Mouse (Mus musculus) liver, embryonic 12.5 days (tissue): ENCODE measurements around the gene Laptm4a. TPM values are rescaled to one million over a fixed set of nuclear protein-coding genes. Genes with fewer than 3 reads are reported as not detected.

ENCODE experiments used
- ATAC-seq: fragments of 200-750 bp; cut with Nextera tagmentation; 2 replicates; pipeline ENCODE4 v1.8.0; 2017; ENCODE audit warnings: moderate number of reproducible peaks, mild to moderate bottlenecking, moderate library complexity
- H3K27ac ChIP-seq: fragments of 300-500 bp; sonication (generic); 2 replicates; pipeline ENCODE4 v1.5.1; 2016; ENCODE audit warnings: mild to moderate bottlenecking
- H3K27me3 ChIP-seq: fragments of 300-500 bp; sonication (generic); replicated peaks from 2 replicates; pipeline ENCODE4 v1.6.1; 2016; ENCODE audit warnings: mild to moderate bottlenecking, moderate library complexity
- H3K36me3 ChIP-seq: fragments of 300-500 bp; sonication (generic); 2 replicates; pipeline ENCODE4 v1.6.1; 2016; ENCODE audit warnings: mild to moderate bottlenecking, moderate library complexity
- H3K4me1 ChIP-seq: fragments of 300-500 bp; sonication (generic); 2 replicates; pipeline ENCODE4 v1.6.1; 2016
- H3K4me2 ChIP-seq: fragments of 300-500 bp; sonication (generic); 2 replicates; pipeline ENCODE4 v1.6.1; 2016; ENCODE audit warnings: mild to moderate bottlenecking, moderate library complexity
- H3K4me3 ChIP-seq: fragments of 300-500 bp; sonication (generic); 2 replicates; pipeline ENCODE4 v1.5.1; 2016; ENCODE audit warnings: mild to moderate bottlenecking, moderate library complexity
- H3K9ac ChIP-seq: fragments of 300-500 bp; sonication (generic); 2 replicates; pipeline ENCODE4 v1.6.1; 2016; ENCODE audit warnings: mild to moderate bottlenecking, moderate library complexity
- H3K9me3 ChIP-seq: fragments of 300-500 bp; sonication (generic); replicated peaks from 2 replicates; pipeline ENCODE4 v1.6.1; 2016; ENCODE audit warnings: mild to moderate bottlenecking, moderate library complexity
- WGBS: fragments of 180-500 bp; shearing (Covaris S2); methylation state at CpG from one replicate; pipeline ENCODE4 v1.1.7; 2016; ENCODE audit not compliant: insufficient replicate concordance; 5-methylcytosine and 5-hydroxymethylcytosine counted together
- polyA plus RNA-seq: library from polyadenylated mRNA; unstranded; fragments of >200 nt; fragmentation: Nextera tagmentation; extraction: Ambion mirVana; gene quantifications from 2 replicates; pipeline ENCODE4 v1.2.1, GENCODE M21; 2016

Laptm4a gene
- polyA plus RNA-seq, 1 experiment from 2014 or later: 71.0 TPM

DNA sequence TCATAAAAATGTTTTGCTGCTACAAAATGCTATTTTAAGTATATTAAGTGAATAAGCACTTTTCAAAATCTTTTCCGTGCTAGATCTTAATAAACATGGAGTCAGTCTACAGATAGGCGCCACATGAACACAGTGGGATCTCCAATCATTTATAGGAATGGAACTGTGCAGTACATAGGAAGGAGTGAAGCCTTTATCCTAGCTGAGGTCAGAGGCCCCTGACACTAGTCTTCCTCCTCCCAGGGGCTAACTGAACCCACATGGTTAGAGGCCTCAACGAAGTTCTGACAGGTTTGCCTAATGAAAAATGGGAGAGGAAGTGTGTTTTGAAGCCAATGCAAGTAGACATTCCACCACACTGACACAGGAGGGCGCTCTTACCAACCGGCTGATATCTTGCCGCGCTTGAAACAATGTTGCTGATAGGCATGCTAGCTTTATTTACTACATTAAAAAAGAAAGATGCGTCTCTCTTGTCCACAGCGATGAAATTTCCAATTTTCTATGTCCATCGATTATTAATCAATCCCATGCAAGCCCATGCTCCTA is 32.3 kb upstream of the Laptm4a start:
- ATAC-seq: no peak
- H3K4me2 ChIP-seq: no peak overlapping the region
- no peaks in the 10 kb centered on the region for H3K9me3 ChIP-seq
- H3K27me3 ChIP-seq: peaks cover 32% of the 10 kb centered on the region
- no peak overlapping the region for H3K9ac ChIP-seq
- peaks cover 13% of the 10 kb centered on the region for H3K4me1 ChIP-seq
- 18% methylated on average over 10 of the region's 10 CpGs for WGBS
- no peaks in the 10 kb centered on the region for H3K36me3 ChIP-seq
- no peak overlapping the region for H3K4me3 ChIP-seq
- H3K27ac ChIP-seq: no peak overlapping the region

DNA sequence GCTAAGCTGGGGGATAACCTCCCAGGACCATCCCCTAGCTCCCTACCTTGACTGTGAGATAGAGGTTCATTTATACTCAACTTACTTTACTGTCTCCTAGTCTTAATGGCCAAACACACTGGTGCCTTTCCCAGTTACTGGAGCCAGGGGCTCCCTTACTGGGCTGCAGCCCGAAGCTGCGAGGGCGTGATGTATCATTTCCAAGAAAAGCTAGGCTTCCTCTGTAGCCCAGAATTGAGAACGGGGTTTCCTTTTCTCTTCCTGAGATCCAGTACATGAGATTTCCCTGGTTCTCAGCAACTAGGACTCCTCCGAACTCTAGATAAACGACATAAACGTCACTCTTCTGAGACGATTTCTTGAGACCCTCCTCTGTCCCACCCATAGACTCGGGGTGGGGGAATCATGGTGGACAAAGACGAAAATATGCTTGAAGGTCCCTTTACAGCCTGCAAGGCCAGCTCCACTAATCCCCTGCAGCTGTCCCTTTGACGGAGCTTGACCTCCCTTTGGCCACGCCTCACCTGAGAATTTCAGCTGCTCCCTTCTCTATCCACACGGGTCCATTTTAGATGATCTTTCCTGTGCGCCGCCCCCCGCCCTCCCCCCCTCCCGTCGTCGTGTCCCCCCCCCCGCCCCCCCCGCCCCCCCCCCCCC is 28.5 kb upstream of the Laptm4a start:
- ATAC-seq: no peak
- Histone ChIP-seq H3K36me3 (no peaks in the 10 kb centered on the region), H3K27me3 (peaks cover 13% of the 10 kb centered on the region; the same call in 1 of the 2 replicates), H3K4me1 (no peaks in the 10 kb centered on the region), H3K9ac (no peak overlapping the region), H3K4me3 (no peak overlapping the region), H3K27ac (no peak overlapping the region), H3K9me3 (no peaks in the 10 kb centered on the region), H3K4me2 (peak overlapping the region; percentile 21; the same call in 1 of the 2 replicates)
- 39% methylated on average over 14 of the region's 21 CpGs for WGBS

DNA sequence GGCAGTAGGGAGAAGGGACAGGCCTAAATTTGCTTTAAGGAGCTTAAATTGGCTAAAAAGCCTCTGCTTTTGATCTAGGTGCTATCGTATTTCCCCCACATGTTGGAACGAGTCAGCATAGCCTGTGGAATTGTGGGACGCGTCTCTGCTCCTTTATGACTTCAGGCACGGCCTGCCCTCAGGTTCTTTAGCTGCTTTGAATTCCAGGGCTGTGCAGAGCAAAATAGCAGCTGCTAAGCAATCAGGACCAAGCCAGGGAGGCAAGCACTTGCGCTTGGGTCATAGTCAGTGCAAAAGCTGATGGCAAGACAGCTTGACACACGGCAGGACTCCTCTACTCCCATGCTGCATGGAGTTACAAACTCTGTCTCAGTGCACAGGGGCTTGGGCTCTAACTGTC is 24.3 kb upstream of the Laptm4a start:
- Histone ChIP-seq H3K4me2 (no peak overlapping the region), H3K4me1 (peaks cover 10% of the 10 kb centered on the region), H3K27ac (no peak overlapping the region), H3K9ac (no peak overlapping the region), H3K27me3 (peaks cover 9% of the 10 kb centered on the region; the same call in 1 of the 2 replicates), H3K4me3 (no peak overlapping the region), H3K9me3 (no peaks in the 10 kb centered on the region), H3K36me3 (no peaks in the 10 kb centered on the region)
- WGBS: 69% methylated on average over 7 of the region's 7 CpGs
- no peak for ATAC-seq

DNA sequence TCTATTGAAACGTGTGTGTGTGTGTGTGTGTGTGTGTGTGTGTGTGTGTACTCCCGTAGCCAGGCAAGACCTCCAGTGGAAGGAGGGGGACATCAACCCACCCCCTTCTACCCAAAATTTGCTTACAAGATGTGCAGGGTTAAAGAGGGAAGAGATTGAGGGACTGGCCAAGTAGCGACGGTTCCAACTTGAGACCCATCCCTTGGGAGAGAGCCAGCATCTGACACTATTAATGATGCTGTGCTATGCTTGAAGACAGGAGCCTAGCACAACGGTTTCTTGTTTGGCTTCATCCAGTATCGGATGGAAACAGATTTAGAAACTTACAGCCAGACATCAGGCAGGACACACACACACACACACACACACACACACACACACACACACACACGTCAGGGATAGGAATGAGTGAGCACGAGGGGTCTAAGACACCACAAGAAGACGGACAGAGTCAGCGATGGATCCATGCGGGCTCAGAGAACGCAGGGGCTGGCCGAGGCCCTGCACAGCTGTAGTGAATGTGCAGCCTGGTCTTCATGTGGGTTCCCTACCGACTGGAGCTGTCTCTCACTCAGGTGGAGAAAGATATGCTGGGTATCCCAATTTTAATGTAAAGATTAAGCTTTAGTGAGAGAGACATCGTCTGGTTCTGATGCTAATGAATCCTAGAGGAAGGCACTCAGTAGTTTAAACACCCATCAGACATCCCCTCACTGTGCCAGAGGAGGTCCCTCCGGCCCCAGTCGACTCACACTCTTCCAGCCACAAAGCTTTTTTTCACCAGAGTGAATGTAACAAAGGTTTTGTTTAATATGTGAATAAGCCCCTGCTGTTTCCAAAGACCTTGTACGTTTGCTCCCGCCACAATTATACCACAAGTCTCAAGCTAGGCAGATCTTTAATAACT is 22.3 kb upstream of the Laptm4a start:
- 66% methylated on average over 19 of the region's 19 CpGs for WGBS
- Histone ChIP-seq H3K4me1 (peaks cover 10% of the 10 kb centered on the region), H3K27me3 (no peaks in the 10 kb centered on the region; the same call in 1 of the 2 replicates), H3K4me3 (no peak overlapping the region), H3K9ac (no peak overlapping the region), H3K27ac (no peak overlapping the region), H3K9me3 (no peaks in the 10 kb centered on the region), H3K36me3 (no peaks in the 10 kb centered on the region), H3K4me2 (no peak overlapping the region)
- no peak for ATAC-seq

DNA sequence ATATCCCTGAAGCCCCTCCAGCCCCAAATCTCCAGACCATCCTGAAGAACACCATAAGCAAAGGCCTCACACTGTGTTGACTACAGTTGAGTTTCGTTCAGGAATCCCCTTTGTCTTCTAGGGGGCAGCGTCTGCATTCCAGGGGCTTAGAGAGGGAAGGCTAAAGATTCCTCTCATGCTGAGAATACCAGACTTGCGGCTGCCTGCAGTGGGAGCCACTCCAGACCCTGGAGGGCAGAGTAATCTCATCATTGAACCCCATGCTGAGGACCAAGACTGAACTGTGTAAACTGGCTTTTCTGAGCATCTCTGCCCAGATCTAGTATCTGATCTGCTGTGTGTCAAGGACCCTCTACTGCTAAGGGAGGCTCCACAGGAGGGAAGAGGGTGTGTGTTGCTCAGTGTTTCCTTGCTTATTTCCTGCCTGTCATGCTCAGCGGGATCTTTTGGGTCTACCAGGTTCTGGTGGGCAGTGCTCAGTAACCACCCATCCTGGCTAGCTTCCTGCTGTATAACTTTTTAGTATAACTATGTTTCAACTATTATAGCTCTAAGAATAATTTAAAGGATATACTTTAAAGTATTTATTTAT is 21.3 kb upstream of the Laptm4a start:
- Histone ChIP-seq H3K9me3 (no peaks in the 10 kb centered on the region), H3K9ac (no peak overlapping the region), H3K27ac (no peak overlapping the region), H3K4me1 (peaks cover 10% of the 10 kb centered on the region), H3K27me3 (no peaks in the 10 kb centered on the region; the same call in 1 of the 2 replicates), H3K36me3 (no peaks in the 10 kb centered on the region), H3K4me2 (no peak overlapping the region), H3K4me3 (no peak overlapping the region)
- ATAC-seq: no peak
- WGBS: 31% methylated on average over 4 of the region's 4 CpGs

DNA sequence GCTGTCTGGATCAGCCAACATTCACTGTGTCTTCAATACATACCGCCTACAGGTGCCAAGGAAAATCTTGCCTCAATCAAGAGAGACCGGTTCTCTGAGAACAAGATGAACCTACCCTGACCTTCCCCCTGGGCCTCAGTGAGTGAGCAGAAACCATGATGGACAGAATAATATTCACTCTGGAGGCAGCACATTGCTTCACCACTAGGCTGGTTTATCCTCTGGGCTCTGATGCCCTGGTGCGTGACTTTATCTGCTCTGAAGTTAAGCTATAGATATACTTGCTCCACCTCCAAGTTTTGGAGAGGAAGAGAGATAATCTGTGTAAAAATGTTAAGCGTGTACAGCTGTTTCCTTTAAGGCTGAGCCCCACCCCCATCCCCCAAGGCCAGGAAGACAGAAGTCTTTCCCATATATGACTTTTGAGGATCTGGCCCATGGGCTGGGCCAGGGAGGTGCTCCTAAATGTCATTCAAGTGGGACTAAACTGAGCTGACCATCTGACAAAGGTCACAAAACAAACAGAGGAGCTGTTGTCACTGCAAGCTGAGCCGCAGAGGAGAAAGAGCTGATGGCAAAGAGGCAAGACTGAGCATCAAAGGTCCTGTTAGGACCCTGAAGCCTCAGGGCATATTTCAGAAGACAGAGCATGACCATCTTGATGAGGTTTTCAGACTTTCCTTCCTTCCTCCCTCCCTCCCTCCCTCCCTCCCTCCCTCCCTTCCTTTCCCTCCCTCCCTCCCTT is 20.4 kb upstream of the Laptm4a start:
- Histone ChIP-seq H3K27me3 (no peaks in the 10 kb centered on the region; the same call in 1 of the 2 replicates), H3K36me3 (no peaks in the 10 kb centered on the region), H3K9ac (no peak overlapping the region), H3K27ac (no peak overlapping the region), H3K4me1 (peaks cover 10% of the 10 kb centered on the region), H3K9me3 (no peaks in the 10 kb centered on the region), H3K4me2 (no peak overlapping the region), H3K4me3 (no peak overlapping the region)
- peak; percentile 49; the same call in 1 of the 2 replicates for ATAC-seq
- 26% methylated on average over 5 of the region's 5 CpGs for WGBS

DNA sequence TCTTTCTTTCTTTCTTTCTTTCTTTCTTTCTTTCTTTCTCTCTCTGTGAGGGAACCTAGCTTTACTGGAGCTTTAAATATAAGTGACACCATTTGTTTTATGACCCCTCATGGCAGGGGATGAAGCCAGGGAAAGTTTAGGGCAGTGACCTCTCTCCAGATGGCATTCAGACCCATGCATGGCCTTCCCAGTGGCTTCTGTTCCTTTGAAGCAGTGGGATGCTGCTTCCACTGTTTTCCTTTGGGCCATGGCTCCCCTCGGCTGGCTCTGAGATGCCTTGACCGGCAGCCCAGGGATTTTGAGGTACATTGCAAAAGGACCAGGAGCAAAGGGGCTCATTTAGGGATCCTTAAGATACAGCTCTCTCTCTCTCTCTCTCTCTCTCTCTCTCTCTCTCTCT is 19.5 kb upstream of the Laptm4a start:
- no peaks in the 10 kb centered on the region for H3K9me3 ChIP-seq
- H3K4me3 ChIP-seq: no peak overlapping the region
- no peak overlapping the region for H3K9ac ChIP-seq
- peaks cover 10% of the 10 kb centered on the region for H3K4me1 ChIP-seq
- H3K27me3 ChIP-seq: no peaks in the 10 kb centered on the region; the same call in 1 of the 2 replicates
- no peak overlapping the region for H3K4me2 ChIP-seq
- no peaks in the 10 kb centered on the region for H3K36me3 ChIP-seq
- no peak for ATAC-seq
- 53% methylated on average over 2 of the region's 2 CpGs for WGBS
- H3K27ac ChIP-seq: no peak overlapping the region

DNA sequence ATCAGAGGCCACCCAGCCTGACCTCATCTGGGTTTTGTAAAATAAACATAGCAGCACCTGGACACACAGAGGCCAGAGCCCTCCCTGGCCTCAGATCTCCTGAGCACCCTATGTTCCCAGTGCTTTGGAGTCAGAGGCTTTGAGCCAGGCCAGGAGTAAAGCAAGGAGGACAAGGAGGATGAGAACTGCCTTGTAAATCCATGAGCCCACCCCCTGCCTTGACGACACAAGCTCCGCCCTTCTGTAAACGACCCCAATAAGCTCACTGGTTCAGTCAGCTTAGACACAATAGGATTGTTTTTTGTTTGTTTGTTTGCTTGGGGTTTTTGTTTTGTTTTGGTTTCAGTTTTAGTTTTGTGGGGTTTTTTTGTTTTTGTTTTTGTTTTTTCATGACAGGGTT is 19.0 kb upstream of the Laptm4a start:
- peaks cover 10% of the 10 kb centered on the region for H3K4me1 ChIP-seq

DNA sequence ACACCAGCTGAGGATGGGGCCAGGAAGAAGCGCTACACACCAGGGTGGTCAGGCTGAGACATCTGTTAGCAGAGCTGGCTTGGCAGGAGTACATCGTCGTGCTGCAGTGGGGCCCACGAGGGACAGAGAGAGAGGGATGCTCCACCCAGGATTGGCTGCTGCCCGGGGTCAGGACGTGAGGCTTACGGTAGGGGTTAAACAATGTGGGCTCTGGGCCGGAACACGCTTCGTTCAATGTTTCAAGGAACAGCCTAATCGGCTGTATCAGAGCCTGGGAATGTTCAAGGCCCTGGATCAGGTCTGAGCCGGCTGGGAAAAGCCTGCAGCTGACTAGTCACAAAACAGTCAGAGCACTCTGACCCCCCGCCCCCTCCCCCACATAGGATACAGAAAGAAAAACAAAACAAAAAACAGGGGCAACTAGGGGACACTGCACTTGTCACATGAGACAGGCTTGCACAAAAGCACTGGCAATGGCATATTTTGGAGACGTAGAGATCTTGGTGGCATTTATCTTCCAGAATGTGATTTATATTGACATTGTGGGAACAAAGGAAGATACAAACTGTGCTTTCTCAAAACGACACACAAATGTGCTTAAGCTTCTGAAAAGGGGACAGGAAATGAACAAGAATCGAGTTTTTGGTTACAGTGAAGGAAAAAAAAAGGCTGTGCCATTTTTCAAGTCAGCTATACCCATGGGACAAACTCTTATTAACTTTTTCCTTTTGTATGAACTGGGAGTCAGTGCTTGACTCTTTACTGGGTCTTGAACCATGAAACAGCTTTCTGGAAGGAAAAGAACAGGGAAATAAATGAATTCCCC is 8.4 kb upstream of the Laptm4a start:
- Histone ChIP-seq H3K36me3 (no peaks in the 10 kb centered on the region), H3K9me3 (no peaks in the 10 kb centered on the region), H3K27me3 (no peaks in the 10 kb centered on the region), H3K9ac (no peak overlapping the region), H3K4me2 (no peak overlapping the region), H3K4me3 (no peak overlapping the region), H3K4me1 (no peaks in the 10 kb centered on the region), H3K27ac (0 out of 2 replicates have a peak overlapping the region, but pooled peaks have one; percentile 2)
- ATAC-seq: peak; percentile 35; the same call in 1 of the 2 replicates
- 46% methylated on average over 16 of the region's 16 CpGs for WGBS

More for the DNA sequence above, 19.0 kb upstream of the Laptm4a start:
- H3K9ac ChIP-seq: no peak overlapping the region
- 28% methylated on average over 3 of the region's 3 CpGs for WGBS
- no peaks in the 10 kb centered on the region; the same call in 1 of the 2 replicates for H3K27me3 ChIP-seq
- no peak overlapping the region for H3K27ac ChIP-seq
- H3K4me3 ChIP-seq: no peak overlapping the region
- ATAC-seq: peak; percentile 44
- no peaks in the 10 kb centered on the region for H3K36me3 ChIP-seq
- no peaks in the 10 kb centered on the region for H3K9me3 ChIP-seq
- H3K4me2 ChIP-seq: no peak overlapping the region

DNA sequence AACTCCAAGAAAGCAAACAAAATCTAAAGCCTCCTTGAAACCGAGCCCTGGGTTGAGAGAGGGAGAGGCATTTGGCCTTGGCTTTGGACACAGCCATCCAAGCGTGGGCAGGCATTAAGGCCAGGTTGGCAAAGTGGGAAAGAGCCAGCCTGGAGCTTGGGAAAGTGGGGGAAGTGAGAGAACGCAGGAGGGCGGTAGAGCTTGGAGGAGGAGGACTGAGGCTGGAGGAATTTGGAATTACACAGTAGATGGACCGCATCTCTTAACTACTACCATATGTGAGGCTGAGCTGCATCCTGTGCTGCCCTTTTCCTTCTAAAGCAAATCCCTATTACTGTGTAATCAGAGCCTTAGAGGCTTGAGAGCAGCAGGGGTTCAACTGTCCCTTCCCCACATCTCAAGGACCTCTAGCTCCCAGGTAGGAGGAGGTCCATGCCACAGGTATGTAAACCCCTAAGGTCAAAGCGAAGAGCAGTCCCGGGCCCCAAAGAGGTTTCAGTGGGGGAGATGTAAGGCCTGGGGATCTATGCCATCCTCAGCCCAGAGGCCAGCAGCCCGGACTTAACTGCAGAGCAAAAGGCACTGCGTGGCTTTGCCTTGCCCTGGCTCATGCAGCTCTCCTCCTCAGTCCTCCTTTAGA is 7.6 kb upstream of the Laptm4a start:
- ATAC-seq: no peak
- no peak overlapping the region for H3K4me3 ChIP-seq
- no peaks in the 10 kb centered on the region for H3K9me3 ChIP-seq
- WGBS: 61% methylated on average over 9 of the region's 9 CpGs
- no peaks in the 10 kb centered on the region for H3K36me3 ChIP-seq
- no peaks in the 10 kb centered on the region for H3K27me3 ChIP-seq
- H3K4me2 ChIP-seq: no peak overlapping the region
- no peak overlapping the region for H3K9ac ChIP-seq
- no peaks in the 10 kb centered on the region for H3K4me1 ChIP-seq
- H3K27ac ChIP-seq: no peak overlapping the region
